Mouse (Mus musculus): ENCODE measurements around the gene Zdhhc18. TPM values are rescaled to one million over a fixed set of nuclear protein-coding genes. Genes with fewer than 3 reads are reported as not detected.

Gene Zdhhc18
- polyA plus RNA-seq, 1 experiment, result 17.2 TPM

- no peak for TF ChIP-seq GATA1 (IDR thresholded peaks at IDR 0.05; ENCODE audit: low read length)
Measured at GRCm38 (mm10) chr4:133671881-133672844, 22.2 kb upstream of the Zdhhc18 start, which contains the start of gene Pigv. Gene Pigv (minus strand): TSS chr4:133672647.

GRCm38 (mm10) chr4:133671184-133671880 lies 21.4 kb upstream of the Zdhhc18 start:
- no peak for TF ChIP-seq GATA1 (IDR thresholded peaks at IDR 0.05; ENCODE audit: low read length)

- TF ChIP-seq GATA1 (IDR thresholded peaks at IDR 0.05; ENCODE audit: low read length), result no peak
Measured at GRCm38 (mm10) chr4:133669652-133670210, 19.8 kb upstream of the Zdhhc18 start.

- TF ChIP-seq GATA1 (IDR thresholded peaks at IDR 0.05; ENCODE audit: low read length), result no peak
Measured at GRCm38 (mm10) chr4:133668537-133668936, 18.6 kb upstream of the Zdhhc18 start.

GRCm38 (mm10) chr4:133666199-133666598 lies 16.2 kb upstream of the Zdhhc18 start:
- no peak for TF ChIP-seq GATA1 (IDR thresholded peaks at IDR 0.05; ENCODE audit: low read length)

GRCm38 (mm10) chr4:133665118-133665517 lies 15.2 kb upstream of the Zdhhc18 start:
- no peak for TF ChIP-seq GATA1 (IDR thresholded peaks at IDR 0.05; ENCODE audit: low read length)

GRCm38 (mm10) chr4:133662945-133663344 lies 13.0 kb upstream of the Zdhhc18 start:
- TF ChIP-seq GATA1 (IDR thresholded peaks at IDR 0.05; ENCODE audit: low read length), result no peak

GRCm38 (mm10) chr4:133662421-133662820 lies 12.5 kb upstream of the Zdhhc18 start:
- no peak for TF ChIP-seq GATA1 (IDR thresholded peaks at IDR 0.05; ENCODE audit: low read length)

- TF ChIP-seq GATA1 (IDR thresholded peaks at IDR 0.05; ENCODE audit: low read length), result no peak
Measured at GRCm38 (mm10) chr4:133660193-133661155, 10.5 kb upstream of the Zdhhc18 start.

- no peak for TF ChIP-seq GATA1 (IDR thresholded peaks at IDR 0.05; ENCODE audit: low read length)
Measured at GRCm38 (mm10) chr4:133659497-133660192, 9.7 kb upstream of the Zdhhc18 start.

- TF ChIP-seq GATA1 (IDR thresholded peaks at IDR 0.05; ENCODE audit: low read length), result no peak
Measured at GRCm38 (mm10) chr4:133658729-133659128, 8.8 kb upstream of the Zdhhc18 start.

- TF ChIP-seq GATA1 (IDR thresholded peaks at IDR 0.05; ENCODE audit: low read length), result no peak
Measured at GRCm38 (mm10) chr4:133657829-133658458, 8.0 kb upstream of the Zdhhc18 start.

- TF ChIP-seq GATA1 (IDR thresholded peaks at IDR 0.05; ENCODE audit: low read length), result no peak
Measured at GRCm38 (mm10) chr4:133656997-133657396, 7.0 kb upstream of the Zdhhc18 start.

GRCm38 (mm10) chr4:133656294-133656693 lies 6.3 kb upstream of the Zdhhc18 start:
- TF ChIP-seq GATA1 (IDR thresholded peaks at IDR 0.05; ENCODE audit: low read length), result no peak
